Mouse (Mus musculus) bone marrow macrophage, adult 2 months (primary cell): ENCODE results near the gene Mtln.

Source experiments
- CTCF ChIP-seq: IDR thresholded peaks from 2 replicates; pipeline ENCODE4 v1.5.1; 2012; ENCODE audit warnings: low read depth, mild to moderate bottlenecking, low read length, moderate library complexity
- POLR2A ChIP-seq: IDR thresholded peaks from 2 replicates; pipeline ENCODE4 v1.6.1; 2012; ENCODE audit warnings: mild to moderate bottlenecking, low read depth, low read length, borderline replicate concordance

DNA sequence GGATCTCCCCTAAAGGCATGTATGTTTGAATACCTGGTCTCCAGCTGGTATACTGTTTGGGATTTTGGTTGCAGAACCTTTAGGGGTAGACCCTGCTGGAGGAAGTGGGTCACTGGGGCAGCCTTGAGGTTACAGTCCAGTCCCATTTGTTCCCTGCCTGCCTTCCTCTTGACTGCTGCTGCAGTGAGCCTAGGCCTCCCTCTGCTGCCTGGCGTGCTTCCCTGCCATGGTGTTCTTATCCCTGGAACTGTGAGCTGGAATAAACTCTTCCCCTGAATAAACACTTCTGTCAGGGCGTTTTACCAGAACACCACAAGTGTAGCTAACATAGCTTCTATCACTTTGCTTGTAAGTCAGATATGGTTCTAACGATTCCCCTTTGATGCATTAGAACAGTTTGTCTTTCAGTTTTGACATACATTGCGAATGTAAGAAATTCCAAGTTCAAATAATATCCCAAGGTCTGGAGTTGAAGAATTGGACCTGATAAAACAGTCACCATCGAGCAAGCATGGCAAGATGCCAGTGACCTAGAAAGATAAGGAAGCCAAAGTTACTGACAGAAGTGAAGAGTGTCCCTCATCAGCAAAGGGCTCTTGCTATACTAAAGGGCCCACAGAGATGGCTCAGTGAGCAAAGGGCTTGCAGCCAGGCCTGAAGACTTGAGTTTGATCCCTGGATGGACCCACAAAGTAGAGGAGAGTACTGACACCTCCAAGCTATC lies 33.0 kb downstream of the Mtln start:
- no peak for TF ChIP-seq CTCF
- no peak for TF ChIP-seq POLR2A
